Mouse (Mus musculus) C2C12 (cell line): ENCODE data around the gene Atg5.

Experiments used
- CEBPB ChIP-seq: IDR thresholded peaks from one replicate; pipeline ENCODE4 v1.6.1; 2011; ENCODE audit warnings: low read depth, mild to moderate bottlenecking, control low read depth, moderate library complexity
- CTCF ChIP-seq: IDR thresholded peaks from one replicate; pipeline ENCODE4 v1.5.1; 2011; ENCODE audit not compliant: control insufficient read depth, insufficient read depth, insufficient read length
- FOSL1 ChIP-seq: IDR thresholded peaks from one replicate; pipeline ENCODE4 v1.8.0; 2011; ENCODE audit warnings: mild to moderate bottlenecking, low read length; ENCODE audit not compliant: poor library complexity, insufficient read depth, severe bottlenecking
- MYOD1 ChIP-seq: IDR thresholded peaks from one replicate; pipeline ENCODE4 v1.6.1; 2011; ENCODE audit warnings: low read depth; ENCODE audit not compliant: control insufficient read depth, insufficient read length

DNA sequence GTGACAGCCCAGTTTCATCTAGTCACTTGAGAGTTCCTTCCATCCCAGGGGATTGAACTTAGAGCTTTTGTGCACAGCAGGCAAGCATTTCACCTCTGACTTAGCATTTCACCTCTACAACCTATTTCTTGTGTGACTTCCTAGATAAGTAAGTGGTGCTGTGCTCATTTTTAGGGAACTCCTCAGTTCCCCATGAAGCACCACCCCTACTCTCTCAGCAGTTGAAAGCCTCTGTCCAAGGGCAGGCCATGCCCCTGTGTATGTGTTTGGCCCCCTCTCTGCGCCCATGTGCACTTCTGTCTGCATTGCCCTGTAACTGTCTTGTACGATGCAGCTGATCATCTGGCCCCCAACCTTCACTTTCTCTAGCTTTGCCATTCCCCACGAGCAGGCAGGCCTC lies 132.0 kb downstream of the Atg5 start:
- no peak for TF ChIP-seq CTCF
- no peak for TF ChIP-seq FOSL1
- TF ChIP-seq CEBPB, result no peak
- no peak for TF ChIP-seq MYOD1
